Mouse (Mus musculus) liver, postnatal 0 days (tissue): ENCODE results near the gene Agbl1.

Source experiments
- CTCF ChIP-seq: sonication (generic); IDR thresholded peaks from 2 replicates; pipeline ENCODE4 v1.5.1; 2016; ENCODE audit warnings: antibody characterized with exemption, low read depth
- EP300 ChIP-seq: IDR thresholded peaks from 2 replicates; pipeline ENCODE4 v1.6.1; 2016; ENCODE audit warnings: antibody characterized with exemption, low read depth, mild to moderate bottlenecking

DNA sequence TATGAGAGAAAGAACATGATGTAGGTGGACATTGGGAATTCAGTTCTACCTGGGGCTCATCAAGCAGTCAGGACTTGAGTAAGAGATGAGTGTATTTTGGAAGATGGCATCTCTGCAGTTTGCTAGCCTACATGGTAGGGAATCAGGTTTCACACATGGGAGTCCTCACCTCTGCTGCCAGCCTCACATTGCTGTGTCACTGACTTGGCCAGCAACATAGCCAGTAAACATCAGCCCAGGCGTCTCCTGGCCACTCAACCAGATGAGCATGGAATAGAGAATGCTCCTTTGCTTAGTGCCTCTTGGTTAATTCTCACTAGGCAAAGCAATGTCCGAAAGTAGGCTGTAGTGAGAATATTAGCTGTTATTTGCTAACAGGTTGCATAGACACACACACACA is 255.9 kb downstream of the Agbl1 start:
- TF ChIP-seq CTCF, result no peak
- TF ChIP-seq EP300, result no peak
